Mouse (Mus musculus) spleen, adult 2 months (tissue): ENCODE measurements around the gene Tspan14. TPM values are rescaled to one million over a fixed set of nuclear protein-coding genes. Genes with fewer than 3 reads are reported as not detected.
A peak's percentile ranks its signal among the peaks of the same experiment; 100 is the strongest.

ENCODE experiments used
- DNase-seq, 2 experiments: peaks; one replicate each; pipeline versions ENCODE4 v3.0.0 to v3.0.0-alpha.2; 2012 to 2021; ENCODE audit warnings: low spot score in 2 of 2, low read depth in 1 of 2
- H3K27ac ChIP-seq: fragments of 200-500 bp; 2 replicates; pipeline ENCODE4 v1.5.1; 2012; ENCODE audit warnings: low read length, inconsistent platforms; ENCODE audit not compliant: insufficient read depth
- H3K27me3 ChIP-seq: fragments of 200-500 bp; 2 replicates; pipeline ENCODE4 v1.6.1; 2012; ENCODE audit warnings: mild to moderate bottlenecking, moderate library complexity, low read length, inconsistent platforms; ENCODE audit not compliant: control insufficient read depth, insufficient read depth
- H3K36me3 ChIP-seq: fragments of 200-500 bp; 2 replicates; pipeline ENCODE4 v1.6.1; 2012; ENCODE audit warnings: mild to moderate bottlenecking, low read length, inconsistent platforms; ENCODE audit not compliant: control insufficient read depth, insufficient read depth
- H3K4me1 ChIP-seq: fragments of 200-500 bp; 2 replicates; pipeline ENCODE4 v1.6.1; 2011; ENCODE audit warnings: inconsistent platforms; ENCODE audit not compliant: control insufficient read depth, insufficient read depth, insufficient read length
- H3K4me3 ChIP-seq: fragments of 200-500 bp; 2 replicates; pipeline ENCODE4 v1.5.1; 2011; ENCODE audit warnings: mild to moderate bottlenecking, inconsistent platforms; ENCODE audit not compliant: insufficient read depth, insufficient read length; ENCODE audit errors: extremely low read depth
- CTCF ChIP-seq: fragments of 200-500 bp; IDR thresholded peaks from 2 replicates; pipeline ENCODE4 v1.5.1; 2011; ENCODE audit warnings: mild to moderate bottlenecking, inconsistent platforms; ENCODE audit not compliant: insufficient read depth, insufficient read length, insufficient replicate concordance; ENCODE audit errors: extremely low read depth
- POLR2A ChIP-seq: fragments of 200-500 bp; IDR thresholded peaks from 2 replicates; pipeline ENCODE4 v1.6.1; 2011; ENCODE audit warnings: low read depth, low read length, inconsistent platforms
- WGBS: fragments of 180-500 bp; shearing (Covaris S2); methylation state at CpG from one replicate; pipeline ENCODE4 v1.1.7; 2018; 5-methylcytosine and 5-hydroxymethylcytosine counted together
- polyA plus RNA-seq: library from polyadenylated mRNA; depleted of rRNA; stranded (reverse); fragments of >200 nt; gene quantifications from 2 replicates; pipeline ENCODE4 v1.2.3, GENCODE M21; 2012

Tspan14 gene
- polyA plus RNA-seq, 1 experiment: 60.0 TPM

DNA sequence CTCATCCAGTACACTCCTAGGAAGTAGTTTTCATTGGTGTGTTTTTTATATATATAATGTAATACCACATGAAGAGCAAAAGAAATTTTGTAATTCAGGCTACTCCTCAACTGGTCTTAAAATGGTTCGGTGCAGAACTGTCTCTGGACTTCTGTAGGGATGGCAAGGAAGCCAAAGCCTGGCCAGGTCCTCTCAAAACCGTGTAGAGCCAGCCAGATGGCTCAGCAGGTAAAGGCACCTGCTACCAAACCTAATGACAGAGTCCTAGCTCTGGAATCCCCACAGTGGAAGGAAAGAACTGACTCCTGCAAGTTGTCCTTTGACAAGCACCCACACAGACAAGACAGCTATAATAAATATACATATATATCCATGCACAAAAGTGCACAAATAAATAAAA is 24.2 kb downstream of the Tspan14 start:
- no peaks in the 10 kb centered on the region for H3K27me3 ChIP-seq
- 72% methylated on average over 2 of the region's 2 CpGs for WGBS
- TF ChIP-seq POLR2A: no peak
- no peak for TF ChIP-seq CTCF
- H3K4me1 ChIP-seq: peaks cover 14% of the 10 kb centered on the region
- H3K36me3 ChIP-seq: no peaks in the 10 kb centered on the region
- no peak overlapping the region for H3K27ac ChIP-seq
- H3K4me3 ChIP-seq: no peak overlapping the region
- DNase-seq: no peak

- Histone ChIP-seq H3K4me1 (peaks cover 43% of the 10 kb centered on the region), H3K27ac (no peak overlapping the region), H3K4me3 (no peak overlapping the region), H3K27me3 (no peaks in the 10 kb centered on the region), H3K36me3 (no peaks in the 10 kb centered on the region)
- DNase-seq: no peak
- 64% methylated on average over 11 of the region's 11 CpGs for WGBS
- TF ChIP-seq CTCF (no peak), POLR2A (no peak)
These were observed 28.1 kb downstream of the Tspan14 start for GRCm38 (mm10) chr14:40938380-40938987.

GRCm38 (mm10) chr14:40937052-40937451 is 29.6 kb downstream of the Tspan14 start:
- Histone ChIP-seq H3K27ac (peak overlapping the region; percentile 26; the same call in 1 of the 2 replicates), H3K4me3 (no peak overlapping the region), H3K27me3 (no peaks in the 10 kb centered on the region), H3K36me3 (no peaks in the 10 kb centered on the region), H3K4me1 (peaks cover 55% of the 10 kb centered on the region)
- peak in 1 of 2 experiments; percentile 34 for DNase-seq
- TF ChIP-seq POLR2A (no peak), CTCF (no peak)
- WGBS: 5% methylated on average over 4 of the region's 4 CpGs

- Histone ChIP-seq H3K4me3 (no peak overlapping the region), H3K4me1 (peaks cover 69% of the 10 kb centered on the region), H3K36me3 (no peaks in the 10 kb centered on the region), H3K27ac (no peak overlapping the region), H3K27me3 (no peaks in the 10 kb centered on the region)
- no peak for DNase-seq
- 59% methylated on average over 1 of the region's 1 CpGs for WGBS
- TF ChIP-seq POLR2A (no peak), CTCF (no peak)
These were observed 31.1 kb downstream of the Tspan14 start for GRCm38 (mm10) chr14:40935481-40935880.

GRCm38 (mm10) chr14:40935054-40935453 is 31.6 kb downstream of the Tspan14 start:
- TF ChIP-seq POLR2A (no peak), CTCF (no peak)
- no peaks in the 10 kb centered on the region for H3K36me3 ChIP-seq
- 33% methylated on average over 2 of the region's 2 CpGs for WGBS
- peaks cover 71% of the 10 kb centered on the region for H3K4me1 ChIP-seq
- H3K27me3 ChIP-seq: no peaks in the 10 kb centered on the region
- no peak for DNase-seq
- no peak overlapping the region for H3K4me3 ChIP-seq
- no peak overlapping the region for H3K27ac ChIP-seq

DNA sequence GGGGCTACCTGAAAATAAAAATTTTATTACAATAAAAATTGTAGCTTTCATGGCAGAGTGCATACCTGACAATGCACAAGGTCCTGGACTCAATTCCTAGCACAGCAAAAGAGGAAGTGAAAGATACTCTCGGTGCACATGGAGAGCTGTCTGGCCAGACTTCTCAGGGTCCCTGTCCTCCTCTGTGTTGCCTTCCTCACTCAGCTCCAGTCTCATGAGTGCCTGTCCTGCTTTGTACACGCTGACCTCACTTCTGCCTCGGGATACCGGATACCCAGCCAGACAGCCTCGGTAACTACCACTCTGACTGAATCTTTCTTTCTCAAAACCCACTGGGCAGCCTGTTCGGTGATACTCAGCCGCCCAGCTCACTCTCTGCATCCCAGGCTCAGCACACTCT is 33.3 kb downstream of the Tspan14 start:
- no peak for DNase-seq
- Histone ChIP-seq H3K4me3 (no peak overlapping the region), H3K36me3 (no peaks in the 10 kb centered on the region), H3K4me1 (peaks cover 76% of the 10 kb centered on the region), H3K27ac (peak overlapping the region; percentile 59), H3K27me3 (no peaks in the 10 kb centered on the region)
- WGBS: 30% methylated on average over 7 of the region's 7 CpGs
- TF ChIP-seq CTCF (no peak), POLR2A (no peak)

DNA sequence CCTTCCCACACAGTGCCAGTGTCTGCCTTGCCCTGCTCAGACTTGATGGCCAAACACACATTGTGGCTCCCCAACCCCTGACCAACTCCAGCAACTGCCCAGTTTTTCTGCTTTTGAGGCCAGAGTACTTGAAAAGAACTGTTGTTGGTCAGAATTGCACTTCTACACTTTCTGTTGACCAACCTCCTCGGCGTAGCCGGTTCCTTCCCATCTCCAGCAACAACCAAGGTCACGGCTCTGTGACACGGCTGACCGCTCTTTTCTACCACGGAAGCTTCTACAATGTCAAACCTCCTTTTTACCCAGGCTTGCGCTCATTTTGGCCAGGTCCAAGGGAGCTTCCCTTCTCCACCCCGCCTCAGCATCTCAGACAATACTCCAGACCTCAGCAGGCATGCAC is 34.4 kb downstream of the Tspan14 start:
- TF ChIP-seq POLR2A (no peak), CTCF (no peak)
- H3K27ac ChIP-seq: no peak overlapping the region
- WGBS: 84% methylated on average over 9 of the region's 9 CpGs
- no peaks in the 10 kb centered on the region for H3K36me3 ChIP-seq
- H3K4me3 ChIP-seq: no peak overlapping the region
- H3K27me3 ChIP-seq: no peaks in the 10 kb centered on the region
- no peak for DNase-seq
- H3K4me1 ChIP-seq: peaks cover 75% of the 10 kb centered on the region
